In the genomic region with DNA sequence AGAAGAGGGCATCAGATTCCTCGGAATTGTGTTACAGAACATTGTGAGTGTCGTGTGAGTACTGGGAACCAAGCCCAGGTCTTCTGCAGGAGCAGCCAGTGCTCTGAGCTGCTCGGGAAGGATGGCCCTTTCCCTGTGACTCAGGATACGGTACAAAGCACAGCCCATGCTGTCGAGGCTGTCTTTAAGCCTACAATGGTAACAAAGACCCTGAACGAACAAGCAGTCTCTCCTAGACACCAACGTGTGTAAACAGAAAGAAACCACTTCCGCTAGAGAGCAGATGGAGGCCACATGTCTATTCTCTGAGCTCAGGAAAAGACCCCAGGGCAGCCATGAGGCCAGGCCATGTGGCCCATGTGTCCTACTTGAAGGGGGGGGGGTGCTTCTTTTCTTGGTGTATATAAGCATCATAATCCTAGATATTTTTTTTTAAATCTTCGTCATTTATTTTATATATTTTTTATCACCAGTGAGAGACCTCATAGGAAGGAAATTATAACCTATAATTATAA, we compare ENCODE assay signal across 24 mouse cellular contexts. TPM values are rescaled to one million over a fixed set of nuclear protein-coding genes. Genes with fewer than 3 reads are reported as not detected.
A peak's percentile ranks its signal among the peaks of the same experiment; 100 is the strongest.
DNase-seq lines count a peak whose midpoint lies in the region; ATAC-seq lines count a peak whose summit lies in the region.
"Had no signal": no experiment of that assay in that cellular context is flagged by ENCODE, and none has a peak within 500 bp of the region (broad histone marks: within the 10 kb centered on the region; RNA-seq: fewer than 3 reads in every experiment).

No protein-coding gene starts in this region.

- no peak overlapping the region for H3K9ac ChIP-seq in embryonic facial prominence, embryonic 11.5 days (replicated peaks; ENCODE audit: low read length)
- H3K9ac ChIP-seq: forebrain, embryonic 13.5 days; hindbrain, embryonic 13.5 days; liver, postnatal 0 days had no signal

- DNase-seq in heart, adult 11 months = peak; percentile 55
- DNase-seq in heart, postnatal 4 days = no peak
- peak; percentile 72 for DNase-seq in embryonic facial prominence, embryonic 11.5 days (ENCODE audit: low spot score)
- peak; percentile 44 for DNase-seq in forelimb bud, embryonic 11.5 days (ENCODE audit: low read depth, low spot score)
- peak; percentile 30 for DNase-seq in mesoderm, embryonic 11.5 days (ENCODE audit: low read depth, low spot score)
- no peak for DNase-seq in MN1 (ENCODE audit: low spot score)
- DNase-seq in left cerebral cortex, postnatal 10 days (ENCODE audit: extremely low spot score in 1 of 2, low spot score in 2 of 2) = no peak
- DNase-seq: adrenal gland, adult 8-10 months; gastrocnemius, postnatal 36 days; kidney, adult 2 months; kidney, postnatal 10 days; liver, postnatal 0 days; right cerebral cortex, postnatal 25 days; thymus, adult 18-20 months had no signal

- H3K4me1 ChIP-seq in embryonic facial prominence, embryonic 11.5 days (ENCODE audit: control insufficient read depth, insufficient read depth, low read length) = no peaks in the 10 kb centered on the region

- no peaks in the 10 kb centered on the region for H3K27me3 ChIP-seq in embryonic facial prominence, embryonic 11.5 days (ENCODE audit: control insufficient read depth, insufficient read depth, low read length)
- H3K27me3 ChIP-seq: forebrain, embryonic 13.5 days; hindbrain, embryonic 13.5 days; megakaryocyte, embryonic 14.5 days had no signal

- H3K36me3 ChIP-seq in embryonic facial prominence, embryonic 11.5 days (replicated peaks; ENCODE audit: control insufficient read depth, insufficient read depth, low read depth, low read length) = no peaks in the 10 kb centered on the region

- intact Hi-C loops in left cerebral cortex, postnatal 10 days (cut with DNase I) = no loop called here

- no peaks in the 10 kb centered on the region for H3K9me3 ChIP-seq in embryonic facial prominence, embryonic 11.5 days (replicated peaks; ENCODE audit: control insufficient read depth, low read length)
- H3K9me3 ChIP-seq: forebrain, embryonic 13.5 days; heart, embryonic 10.5 days; hindbrain, embryonic 13.5 days; megakaryocyte, embryonic 14.5 days had no signal

- ATAC-seq in embryonic facial prominence, embryonic 11.5 days (replicated peaks; ENCODE audit: insufficient number of reproducible peaks, low FRiP score, low TSS enrichment, low read depth) = no peak
- ATAC-seq: forebrain, embryonic 13.5 days; inflammation-experienced regulatory T-cells, adult 6 months; liver, postnatal 0 days had no signal

- H3K27ac ChIP-seq in embryonic facial prominence, embryonic 11.5 days (replicated peaks; ENCODE audit: low read depth, low read length) = no peak overlapping the region
- H3K27ac ChIP-seq: forebrain, embryonic 13.5 days; heart, embryonic 10.5 days; hindbrain, embryonic 13.5 days had no signal

- WGBS in embryonic facial prominence, embryonic 11.5 days = 51% methylated on average over 9 of the region's 9 CpGs

- no peak overlapping the region for H3K4me3 ChIP-seq in embryonic facial prominence, embryonic 11.5 days (ENCODE audit: low read depth, low read length)
- H3K4me3 ChIP-seq: forebrain, embryonic 13.5 days; heart, embryonic 10.5 days; hindbrain, embryonic 13.5 days; megakaryocyte, embryonic 14.5 days had no signal

- no peak overlapping the region for H3K4me2 ChIP-seq in embryonic facial prominence, embryonic 11.5 days (ENCODE audit: low read depth, low read length)
- H3K4me2 ChIP-seq: forebrain, embryonic 13.5 days; hindbrain, embryonic 13.5 days had no signal

RNA-seq across cellular contexts. Expression of gene Crtam, which starts 33.8 kb away (rescaled TPM):
- under 1 TPM; 0.10 to 0.16 TPM for total RNA-seq in heart, postnatal 4 days (2021)
- polyA plus RNA-seq in embryonic facial prominence, embryonic 11.5 days (2014; fragmentation: Nextera tagmentation; extraction: Ambion mirVana) = 0.32 TPM in 1 of 2 replicates, not detected in the other
- under 1 TPM in 1 of 2 experiments, not detected in 1; 0.10 TPM for total RNA-seq in left cerebral cortex, postnatal 10 days (2021)
- total RNA-seq: gastrocnemius, postnatal 36 days; layer of hippocampus, adult 8-10 months; left cerebral cortex, adult 18-20 months; liver, adult 2 months had no signal
- polyA plus RNA-seq: forebrain, embryonic 13.5 days; heart, postnatal 0 days; liver, adult 2 months; stomach, embryonic 14.5 days had no signal

Comparison
In these comparisons a context has a peak if more than half of its experiments do, and no peak if none do; other contexts are left out.
1. DNase-seq: peak in heart, adult 11 months (single experiment), embryonic facial prominence, embryonic 11.5 days (single experiment), forelimb bud, embryonic 11.5 days (single experiment) and mesoderm, embryonic 11.5 days (single experiment); none in heart, postnatal 4 days (single experiment), MN1 (single experiment) and left cerebral cortex, postnatal 10 days (0 of 2).